9 mouse cellular contexts compared by ENCODE assay signal in genomic region chr2:153995770-153996169, GRCm38 (mm10). TPM values are rescaled to one million over a fixed set of nuclear protein-coding genes. Genes with fewer than 3 reads are reported as not detected.
DNase-seq lines count a peak whose midpoint lies in the region; ATAC-seq and TF ChIP-seq lines count a peak whose summit lies in the region.
"Had no signal": no experiment of that assay in that cellular context is flagged by ENCODE, and none has a peak within 500 bp of the region (broad histone marks: within the 10 kb centered on the region; RNA-seq: fewer than 3 reads in every experiment).

No protein-coding gene starts in this region.

- H3K27me3 ChIP-seq in liver, postnatal 0 days (ENCODE audit: insufficient read depth, low read length) = no peaks in the 10 kb centered on the region

- no peak overlapping the region for H3K9ac ChIP-seq in liver, postnatal 0 days (replicated peaks)
- H3K9ac ChIP-seq: heart, embryonic 15.5 days had no signal

- peak; percentile 91 for TF ChIP-seq CTCF in liver, postnatal 0 days (IDR thresholded peaks at IDR 0.05; ENCODE audit: low read depth)

- H3K4me1 ChIP-seq in liver, postnatal 0 days (ENCODE audit: insufficient read depth) = no peaks in the 10 kb centered on the region

- peak; percentile 65 for DNase-seq in B cell, adult 2 months
- peak; percentile 84 for DNase-seq in adrenal gland, adult 18-20 months (ENCODE audit: low spot score in 2 of 2)
- peak; percentile 85 for DNase-seq in embryo, embryonic 10 days (ENCODE audit: low spot score)
- peak; percentile 76 for DNase-seq in heart, adult 8-10 months (ENCODE audit: low spot score)
- peak; percentile 33 for DNase-seq in large intestine, adult 2 months (ENCODE audit: low read depth, low spot score)
- DNase-seq in liver, postnatal 0 days = peak; percentile 82
- DNase-seq in retina, adult 2 months (ENCODE audit: low read depth, low spot score) = peak; percentile 33
- peak; percentile 37 to 51 for DNase-seq in thymus, postnatal 36 days

- no peaks in the 10 kb centered on the region for H3K36me3 ChIP-seq in liver, postnatal 0 days (replicated peaks; ENCODE audit: insufficient read depth, low read length)
- H3K36me3 ChIP-seq: heart, embryonic 15.5 days had no signal

- no peak for TF ChIP-seq EP300 in liver, postnatal 0 days (IDR thresholded peaks at IDR 0.05; ENCODE audit: low read depth)

- no peak for ATAC-seq in liver, postnatal 0 days

- H3K4me3 ChIP-seq in liver, postnatal 0 days (ENCODE audit: low read depth, low read length) = no peak overlapping the region
- H3K4me3 ChIP-seq: heart, embryonic 15.5 days had no signal

- 3% methylated on average over 7 of the region's 7 CpGs for WGBS in large intestine, adult 2 months
- WGBS in liver, postnatal 0 days (ENCODE audit: insufficient replicate concordance) = 7% methylated on average over 7 of the region's 7 CpGs

- H3K27ac ChIP-seq in liver, postnatal 0 days (ENCODE audit: low read depth) = no peak overlapping the region
- H3K27ac ChIP-seq: heart, embryonic 15.5 days had no signal

- no peaks in the 10 kb centered on the region for H3K9me3 ChIP-seq in liver, postnatal 0 days (ENCODE audit: low read length)
- H3K9me3 ChIP-seq: heart, embryonic 15.5 days had no signal

- no peak overlapping the region for H3K4me2 ChIP-seq in liver, postnatal 0 days (ENCODE audit: low read depth, low read length)
- H3K4me2 ChIP-seq: heart, embryonic 15.5 days had no signal

RNA-seq across cellular contexts. Expression of gene Bpifa2, which starts 12.3 kb away (rescaled TPM):
- not detected for total RNA-seq in adrenal gland, adult 18-20 months (2021)
- total RNA-seq in heart, adult 8-10 months (2022) = not detected
- polyA plus RNA-seq in large intestine, adult 2 months (2012; rRNA removed) = not detected in 2 replicates
- not detected in 2 replicates for polyA plus RNA-seq in liver, postnatal 0 days (2015; fragmentation: Nextera tagmentation; extraction: Ambion mirVana)
- polyA plus RNA-seq: heart, embryonic 15.5 days had no signal

RNA-seq across cellular contexts. Expression of gene Bpifa6, which starts 21.0 kb away (rescaled TPM):
- total RNA-seq in adrenal gland, adult 18-20 months (2021) = not detected
- not detected for total RNA-seq in heart, adult 8-10 months (2022)
- polyA plus RNA-seq in large intestine, adult 2 months (2012; rRNA removed) = not detected in 2 replicates
- not detected in 2 replicates for polyA plus RNA-seq in liver, postnatal 0 days (2015; fragmentation: Nextera tagmentation; extraction: Ambion mirVana)
- polyA plus RNA-seq: heart, embryonic 15.5 days had no signal

RNA-seq across cellular contexts. Expression of gene Bpifb4, which starts 57.8 kb away (rescaled TPM):
- not detected for total RNA-seq in adrenal gland, adult 18-20 months (2021)
- not detected for total RNA-seq in heart, adult 8-10 months (2022)
- not detected in 2 replicates for polyA plus RNA-seq in large intestine, adult 2 months (2012; rRNA removed)
- not detected in 2 replicates for polyA plus RNA-seq in liver, postnatal 0 days (2015; fragmentation: Nextera tagmentation; extraction: Ambion mirVana)
- polyA plus RNA-seq: heart, embryonic 15.5 days had no signal

Comparison
In these comparisons a context has a peak if more than half of its experiments do, and no peak if none do; other contexts are left out.
1. DNase-seq: peak in every context shown above with its lines; median percentile 85 in embryo, embryonic 10 days; 84 in adrenal gland, adult 18-20 months; 82 in liver, postnatal 0 days; 76 in heart, adult 8-10 months; 65 in B cell, adult 2 months; 44 in thymus, postnatal 36 days; 33 in large intestine, adult 2 months; 33 in retina, adult 2 months.